Mouse (Mus musculus): Measurements from ENCODE around the gene Fancc. TPM values are rescaled to one million over a fixed set of nuclear protein-coding genes. Genes with fewer than 3 reads are reported as not detected.

Gene Fancc
- total and polyA plus RNA-seq, 2 experiments: 4.0 to 4.6 TPM

DNA sequence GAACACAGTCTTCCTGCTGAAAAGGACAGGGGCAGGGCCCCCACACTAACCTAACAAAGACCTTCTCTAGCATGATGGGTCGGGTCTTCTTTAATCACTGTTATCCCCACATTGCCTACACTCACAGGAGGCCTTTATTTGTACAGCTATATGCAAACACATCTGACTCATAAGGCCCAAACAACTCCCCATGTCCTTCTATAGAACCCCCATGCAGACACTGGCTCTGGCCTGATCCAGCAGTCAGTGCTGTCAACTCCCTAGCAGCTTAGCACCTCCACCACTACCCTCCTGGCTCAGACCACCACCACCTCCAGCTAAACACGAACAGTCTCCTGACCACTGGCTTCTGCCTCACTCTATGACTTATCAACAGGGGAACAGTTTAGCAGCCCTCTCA lies 149.4 kb downstream of the Fancc start:
- no peak overlapping the region for H3K9ac ChIP-seq (ENCODE audit: low read depth, low read length)
- H3K27me3 ChIP-seq (ENCODE audit: control insufficient read depth, insufficient read depth, low read length): no peaks in the 10 kb centered on the region
- H3K4me3 ChIP-seq (ENCODE audit: insufficient read depth, low read depth, low read length): no peak overlapping the region
- H3K36me3 ChIP-seq (ENCODE audit: control insufficient read depth, insufficient read depth, low read length): no peaks in the 10 kb centered on the region
- 87% methylated on average over 2 of the region's 2 CpGs for WGBS
- peaks cover 7% of the 10 kb centered on the region; the same call in 1 of the 2 replicates for H3K4me1 ChIP-seq (ENCODE audit: control insufficient read depth, insufficient read depth, low read length)
- no peaks in the 10 kb centered on the region for H3K79me2 ChIP-seq (ENCODE audit: control insufficient read depth, insufficient read depth, low read length)
- no peak for DNase-seq (ENCODE audit: extremely low read depth, low read depth, low spot score)
- no peak overlapping the region for H3K27ac ChIP-seq (replicated peaks; ENCODE audit: insufficient read depth, low read depth, low read length)
- TF ChIP-seq CTCF (IDR thresholded peaks at IDR 0.05; ENCODE audit: low read depth, low read length) (no peak), POLR2A (IDR thresholded peaks at IDR 0.05; ENCODE audit: extremely low read depth, insufficient read depth, low read length) (no peak)

- H3K9ac ChIP-seq (ENCODE audit: low read depth, low read length): no peak overlapping the region
- H3K36me3 ChIP-seq (ENCODE audit: control insufficient read depth, insufficient read depth, low read length): no peaks in the 10 kb centered on the region
- DNase-seq (ENCODE audit: extremely low read depth, low read depth, low spot score): peak; percentile 91
- TF ChIP-seq CTCF (IDR thresholded peaks at IDR 0.05; ENCODE audit: low read depth, low read length) (no peak), POLR2A (IDR thresholded peaks at IDR 0.05; ENCODE audit: extremely low read depth, insufficient read depth, low read length) (no peak)
- H3K4me3 ChIP-seq (ENCODE audit: insufficient read depth, low read depth, low read length): no peak overlapping the region
- H3K27ac ChIP-seq (replicated peaks; ENCODE audit: insufficient read depth, low read depth, low read length): peak overlapping the region; percentile 75
- no peaks in the 10 kb centered on the region for H3K27me3 ChIP-seq (ENCODE audit: control insufficient read depth, insufficient read depth, low read length)
- peaks cover 7% of the 10 kb centered on the region; the same call in 1 of the 2 replicates for H3K4me1 ChIP-seq (ENCODE audit: control insufficient read depth, insufficient read depth, low read length)
- WGBS: 38% methylated on average over 5 of the region's 5 CpGs
- H3K79me2 ChIP-seq (ENCODE audit: control insufficient read depth, insufficient read depth, low read length): no peaks in the 10 kb centered on the region
These were observed 151.4 kb downstream of the Fancc start for GRCm38 (mm10) chr13:63345476-63346225.

DNA sequence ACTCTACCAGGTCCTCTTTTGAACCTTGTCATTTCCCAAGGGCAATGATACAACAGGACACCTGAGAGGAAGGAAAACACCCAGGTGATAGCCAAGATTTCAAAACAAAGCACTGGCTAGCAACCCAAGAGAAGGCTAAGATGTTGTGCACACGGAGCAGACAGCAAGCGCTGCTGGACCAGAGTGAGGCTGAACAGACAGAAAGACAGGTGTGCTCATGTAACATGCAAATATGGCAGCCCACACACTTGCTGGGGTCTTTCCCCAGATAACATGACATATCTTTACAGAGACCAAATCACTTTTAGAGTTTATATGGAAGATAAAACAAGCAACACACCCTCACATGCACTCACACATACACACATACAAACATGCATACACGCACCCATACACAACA lies 152.6 kb downstream of the Fancc start:
- TF ChIP-seq POLR2A (IDR thresholded peaks at IDR 0.05; ENCODE audit: extremely low read depth, insufficient read depth, low read length): no peak
- TF ChIP-seq CTCF (IDR thresholded peaks at IDR 0.05; ENCODE audit: low read depth, low read length): no peak

DNA sequence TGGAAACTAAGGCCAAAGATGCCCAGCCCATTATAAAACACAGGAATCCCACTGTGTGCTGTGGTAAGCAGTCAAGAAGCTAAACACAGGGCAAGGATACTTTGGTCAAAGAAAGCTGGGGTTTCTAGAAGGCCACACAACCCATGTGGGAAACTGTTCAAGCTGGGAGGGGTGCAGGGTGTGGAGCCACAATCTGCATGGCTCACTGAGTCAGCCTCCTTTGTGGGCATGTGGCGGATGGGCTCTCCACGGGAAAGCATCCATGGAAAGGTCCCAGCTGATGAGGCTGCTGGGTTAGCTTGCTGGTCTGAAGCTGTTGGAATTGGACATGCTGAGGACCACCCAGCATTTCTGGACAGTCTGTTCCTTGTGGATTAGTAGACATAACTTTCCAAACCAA lies 154.3 kb downstream of the Fancc start:
- Histone ChIP-seq H3K79me2 (ENCODE audit: control insufficient read depth, insufficient read depth, low read length) (no peaks in the 10 kb centered on the region), H3K27ac (replicated peaks; ENCODE audit: insufficient read depth, low read depth, low read length) (no peak overlapping the region), H3K4me1 (ENCODE audit: control insufficient read depth, insufficient read depth, low read length) (peaks cover 11% of the 10 kb centered on the region; the same call in 1 of the 2 replicates), H3K9ac (ENCODE audit: low read depth, low read length) (no peak overlapping the region), H3K4me3 (ENCODE audit: insufficient read depth, low read depth, low read length) (no peak overlapping the region), H3K27me3 (ENCODE audit: control insufficient read depth, insufficient read depth, low read length) (no peaks in the 10 kb centered on the region), H3K36me3 (ENCODE audit: control insufficient read depth, insufficient read depth, low read length) (no peaks in the 10 kb centered on the region)
- WGBS: 100% methylated on average over 2 of the region's 2 CpGs
- TF ChIP-seq CTCF (IDR thresholded peaks at IDR 0.05; ENCODE audit: low read depth, low read length): no peak
- TF ChIP-seq POLR2A (IDR thresholded peaks at IDR 0.05; ENCODE audit: extremely low read depth, insufficient read depth, low read length): no peak
- DNase-seq (ENCODE audit: extremely low read depth, low read depth, low spot score): no peak

More for the DNA sequence above, 152.6 kb downstream of the Fancc start:
- H3K9ac ChIP-seq (ENCODE audit: low read depth, low read length): no peak overlapping the region
- no peak for DNase-seq (ENCODE audit: extremely low read depth, low read depth, low spot score)
- H3K36me3 ChIP-seq (ENCODE audit: control insufficient read depth, insufficient read depth, low read length): no peaks in the 10 kb centered on the region
- no peaks in the 10 kb centered on the region for H3K79me2 ChIP-seq (ENCODE audit: control insufficient read depth, insufficient read depth, low read length)
- H3K4me3 ChIP-seq (ENCODE audit: insufficient read depth, low read depth, low read length): no peak overlapping the region
- no peak overlapping the region for H3K27ac ChIP-seq (replicated peaks; ENCODE audit: insufficient read depth, low read depth, low read length)
- 100% methylated on average over 3 of the region's 3 CpGs for WGBS
- no peaks in the 10 kb centered on the region for H3K27me3 ChIP-seq (ENCODE audit: control insufficient read depth, insufficient read depth, low read length)
- peaks cover 7% of the 10 kb centered on the region; the same call in 1 of the 2 replicates for H3K4me1 ChIP-seq (ENCODE audit: control insufficient read depth, insufficient read depth, low read length)

DNA sequence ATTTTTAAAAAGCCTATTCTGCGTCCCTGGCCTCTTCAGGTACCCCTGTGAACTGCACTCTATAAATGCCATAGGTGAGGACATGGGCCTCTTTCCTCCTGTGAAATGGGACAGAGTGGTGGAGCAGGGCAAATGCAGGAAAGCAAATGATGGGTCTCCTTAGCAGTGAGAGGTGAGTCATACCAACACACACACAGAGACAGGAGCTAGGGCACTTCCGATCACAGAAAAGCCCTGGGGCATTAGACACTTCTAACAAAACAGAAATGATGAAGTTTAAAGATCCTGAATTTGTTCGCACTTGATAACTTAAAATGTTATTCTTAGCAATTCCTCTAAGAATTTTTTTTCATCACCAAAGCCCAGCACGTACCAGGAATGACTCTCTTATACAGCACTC lies 157.1 kb downstream of the Fancc start:
- Histone ChIP-seq H3K9ac (ENCODE audit: low read depth, low read length) (no peak overlapping the region), H3K4me3 (ENCODE audit: insufficient read depth, low read depth, low read length) (no peak overlapping the region), H3K27me3 (ENCODE audit: control insufficient read depth, insufficient read depth, low read length) (no peaks in the 10 kb centered on the region), H3K36me3 (ENCODE audit: control insufficient read depth, insufficient read depth, low read length) (no peaks in the 10 kb centered on the region), H3K79me2 (ENCODE audit: control insufficient read depth, insufficient read depth, low read length) (no peaks in the 10 kb centered on the region), H3K27ac (replicated peaks; ENCODE audit: insufficient read depth, low read depth, low read length) (no peak overlapping the region), H3K4me1 (ENCODE audit: control insufficient read depth, insufficient read depth, low read length) (peaks cover 4% of the 10 kb centered on the region; the same call in 1 of the 2 replicates)
- 95% methylated on average over 4 of the region's 4 CpGs for whole genome bisulfite sequencing
- no peak for TF ChIP-seq POLR2A (IDR thresholded peaks at IDR 0.05; ENCODE audit: extremely low read depth, insufficient read depth, low read length)
- no peak for TF ChIP-seq CTCF (IDR thresholded peaks at IDR 0.05; ENCODE audit: low read depth, low read length)
- no peak for DNase-seq (ENCODE audit: extremely low read depth, low read depth, low spot score)
